Mouse (Mus musculus) right cerebral cortex, postnatal 25 days (tissue): Measurements from ENCODE around the gene Eef2.
"Not testable (repeated sequence)": the region's sequence is repeated elsewhere in the genome, so short reads cannot be mapped to it uniquely, and the experiment has no call there.

ENCODE experiments used
- DNase-seq: peaks from one replicate; pipeline ENCODE4 v3.0.0; 2022

The Eef2 gene

GRCm38 (mm10) chr10:81201807-81202758, 25.7 kb downstream of the Eef2 start, which contains the start of gene Nmrk2:
Nmrk2 (minus strand) TSS chr10:81202051.
- no peak for DNase-seq

GRCm38 (mm10) chr10:81202978-81203720, 26.7 kb downstream of the Eef2 start:
- DNase-seq, result no peak

- DNase-seq, result no peak
Observed at GRCm38 (mm10) chr10:81204137-81204536, 27.7 kb downstream of the Eef2 start.

GRCm38 (mm10) chr10:81210154-81210553, 33.7 kb downstream of the Eef2 start:
- no peak for DNase-seq

- DNase-seq, result no peak
Observed at GRCm38 (mm10) chr10:81216260-81216659, 39.8 kb downstream of the Eef2 start.

- no peak for DNase-seq
Observed at GRCm38 (mm10) chr10:81216810-81217209, 40.4 kb downstream of the Eef2 start.

GRCm38 (mm10) chr10:81217267-81217666, 40.8 kb downstream of the Eef2 start:
- not testable (repeated sequence) for DNase-seq

- no peak for DNase-seq
Observed at GRCm38 (mm10) chr10:81217964-81218363, 41.5 kb downstream of the Eef2 start.

GRCm38 (mm10) chr10:81221402-81222015, 45.1 kb downstream of the Eef2 start:
- no peak for DNase-seq

- not testable (repeated sequence) for DNase-seq
Observed at GRCm38 (mm10) chr10:81223731-81224130, 47.3 kb downstream of the Eef2 start.

- no peak for DNase-seq
Observed at GRCm38 (mm10) chr10:81229735-81230437, 53.5 kb downstream of the Eef2 start.

GRCm38 (mm10) chr10:81230438-81231332, 54.3 kb downstream of the Eef2 start, which contains the start of gene Atcay:
Atcay (minus strand) TSS chr10:81230833.
- DNase-seq, result peak; percentile 85

GRCm38 (mm10) chr10:81231436-81231835, 55.0 kb downstream of the Eef2 start:
- DNase-seq, result no peak
